Mouse (Mus musculus): ENCODE measurements around the gene Frmd8.

- TF ChIP-seq CTCF (conservative IDR thresholded peaks at IDR 0.05; ENCODE audit: low read length) (no peak), POU5F1 (IDR thresholded peaks at IDR 0.05; ENCODE audit: borderline replicate concordance, low read length) (no peak)
Measured at GRCm38 (mm10) chr19:5806809-5807205, 68.3 kb downstream of the Frmd8 start.
